Mouse (Mus musculus) heart, postnatal 0 days (tissue): Measurements from ENCODE around the gene Pold2. TPM values are rescaled to one million over a fixed set of nuclear protein-coding genes. Genes with fewer than 3 reads are reported as not detected.
"Not testable (repeated sequence)": the region's sequence is repeated elsewhere in the genome, so short reads cannot be mapped to it uniquely, and the experiment has no call there.

ENCODE experiments used
- ATAC-seq: fragments of 200-750 bp; cut with Nextera tagmentation; 2 replicates; pipeline ENCODE4 v1.8.0; 2017; ENCODE audit warnings: low read depth, moderate number of reproducible peaks, moderate library complexity; ENCODE audit not compliant: insufficient read depth
- DNase-seq: peaks from one replicate; pipeline ENCODE4 v3.0.0-alpha.2; 2016; ENCODE audit warnings: low spot score
- H3K27ac ChIP-seq: fragments of 300-500 bp; sonication (generic); 2 replicates; pipeline ENCODE4 v1.5.1; 2014; ENCODE audit warnings: low read depth, mild to moderate bottlenecking
- H3K27me3 ChIP-seq: fragments of 300-500 bp; sonication (generic); 2 replicates; pipeline ENCODE4 v1.6.1; 2014; ENCODE audit warnings: low read length, mixed read lengths; ENCODE audit not compliant: control insufficient read depth, insufficient read depth
- H3K36me3 ChIP-seq: fragments of 300-500 bp; sonication (generic); replicated peaks from 2 replicates; pipeline ENCODE4 v1.6.1; 2014; ENCODE audit warnings: low read length, mixed read lengths; ENCODE audit not compliant: control insufficient read depth, insufficient read depth
- H3K4me1 ChIP-seq: fragments of 300-500 bp; sonication (generic); 2 replicates; pipeline ENCODE4 v1.6.1; 2014; ENCODE audit warnings: antibody characterized with exemption; ENCODE audit not compliant: control insufficient read depth, insufficient read depth
- H3K4me2 ChIP-seq: fragments of 300-500 bp; sonication (generic); 2 replicates; pipeline ENCODE4 v1.6.1; 2014; ENCODE audit warnings: low read depth, mild to moderate bottlenecking, low read length, moderate library complexity
- H3K4me3 ChIP-seq: fragments of 300-500 bp; sonication (generic); 2 replicates; pipeline ENCODE4 v1.5.1; 2014; ENCODE audit warnings: low read depth, low read length
- H3K9ac ChIP-seq: fragments of 300-500 bp; sonication (generic); replicated peaks from 2 replicates; pipeline ENCODE4 v1.6.1; 2014; ENCODE audit warnings: low read depth, low read length, mixed read lengths
- H3K9me3 ChIP-seq: fragments of 300-500 bp; sonication (generic); replicated peaks from 2 replicates; pipeline ENCODE4 v1.6.1; 2016; ENCODE audit warnings: low read length; ENCODE audit not compliant: control insufficient read depth
- CTCF ChIP-seq: IDR thresholded peaks from 2 replicates; pipeline ENCODE4 v1.5.1; 2016; ENCODE audit warnings: antibody characterized with exemption, control low read depth, low read depth
- EP300 ChIP-seq: IDR thresholded peaks from 2 replicates; pipeline ENCODE4 v1.6.1; 2016; ENCODE audit warnings: antibody characterized with exemption, low read depth
- WGBS: fragments of 180-500 bp; shearing (Covaris S2); extraction: QIAGEN DNeasy Blood & Tissue Kit; methylation state at CpG from one replicate; pipeline ENCODE4 v1.1.7; 2014; 5-methylcytosine and 5-hydroxymethylcytosine counted together
- polyA plus RNA-seq: library from polyadenylated mRNA; unstranded; fragments of >200 nt; fragmentation: Nextera tagmentation; extraction: Ambion mirVana; gene quantifications from 2 replicates; pipeline ENCODE4 v1.2.1, GENCODE M21; 2015
- total RNA-seq: library from RNA; depleted of rRNA; stranded (reverse); fragments of >200 nt; gene quantifications from 2 replicates; pipeline ENCODE4 v1.2.3, GENCODE M21; 2014; ENCODE audit warnings: low replicate concordance

Pold2 gene
- total and polyA plus RNA-seq, 2 experiments from 2014 or later = 23.9 to 54.6 TPM

GRCm38 (mm10) chr11:5897839-5898238 is 19.7 kb upstream of the Pold2 start:
- Histone ChIP-seq H3K4me3 (peak overlapping the region; percentile 28), H3K27ac (peak overlapping the region; percentile 49), H3K9ac (peak overlapping the region; percentile 33; the same call in 1 of the 2 replicates), H3K4me1 (peaks cover 20% of the 10 kb centered on the region), H3K4me2 (peak overlapping the region; percentile 47), H3K27me3 (0 out of 2 replicates have a peak, but pooled peaks cover 7% of the 10 kb centered on the region), H3K36me3 (no peaks in the 10 kb centered on the region), H3K9me3 (no peaks in the 10 kb centered on the region)
- DNase-seq (no peak), ATAC-seq (peak; percentile 29)
- WGBS = 18% methylated on average over 10 of the region's 10 CpGs
- TF ChIP-seq CTCF = no peak
- no peak for TF ChIP-seq EP300

- H3K4me1 ChIP-seq = peaks cover 26% of the 10 kb centered on the region
- 16% methylated on average over 16 of the region's 16 CpGs for WGBS
Observed at GRCm38 (mm10) chr11:5897230-5897629, 19.1 kb upstream of the Pold2 start.

GRCm38 (mm10) chr11:5893807-5894206 is 15.7 kb upstream of the Pold2 start:
- peak overlapping the region; percentile 37; the same call in 1 of the 2 replicates for H3K27ac ChIP-seq
- DNase-seq (no peak), ATAC-seq (no peak)
- 63% methylated on average over 6 of the region's 6 CpGs for WGBS
- no peak overlapping the region for H3K4me3 ChIP-seq
- no peak for TF ChIP-seq EP300
- TF ChIP-seq CTCF = no peak
- H3K4me1 ChIP-seq = peaks cover 49% of the 10 kb centered on the region
- H3K4me2 ChIP-seq = no peak overlapping the region
- no peaks in the 10 kb centered on the region for H3K36me3 ChIP-seq
- H3K27me3 ChIP-seq = no peaks in the 10 kb centered on the region
- no peak overlapping the region for H3K9ac ChIP-seq
- H3K9me3 ChIP-seq = no peaks in the 10 kb centered on the region

More at GRCm38 (mm10) chr11:5897230-5897629, 19.1 kb upstream of the Pold2 start:
- Histone ChIP-seq H3K4me2 (peak overlapping the region; percentile 47), H3K9me3 (no peaks in the 10 kb centered on the region), H3K27ac (peak overlapping the region; percentile 49), H3K27me3 (0 out of 2 replicates have a peak, but pooled peaks cover 1% of the 10 kb centered on the region), H3K4me3 (peak overlapping the region; percentile 28; the same call in 1 of the 2 replicates), H3K9ac (peak overlapping the region; percentile 33; the same call in 1 of the 2 replicates), H3K36me3 (no peaks in the 10 kb centered on the region)
- DNase-seq (no peak), ATAC-seq (no peak)
- TF ChIP-seq CTCF (no peak), EP300 (no peak)

- Histone ChIP-seq H3K27ac (peak overlapping the region; percentile 37), H3K4me2 (no peak overlapping the region), H3K27me3 (no peaks in the 10 kb centered on the region), H3K9ac (no peak overlapping the region), H3K4me3 (no peak overlapping the region), H3K9me3 (no peaks in the 10 kb centered on the region), H3K4me1 (peaks cover 46% of the 10 kb centered on the region), H3K36me3 (no peaks in the 10 kb centered on the region)
- ATAC-seq (no peak), DNase-seq (no peak)
- WGBS = 14% methylated on average over 4 of the region's 4 CpGs
- TF ChIP-seq EP300 (no peak), CTCF (no peak)
Observed at GRCm38 (mm10) chr11:5892810-5893368, 14.8 kb upstream of the Pold2 start.

- WGBS = 11% methylated on average over 8 of the region's 8 CpGs
- peak; percentile 37 for ATAC-seq
- no peaks in the 10 kb centered on the region for H3K36me3 ChIP-seq
- no peak overlapping the region for H3K4me3 ChIP-seq
- peak; percentile 42 for DNase-seq
- TF ChIP-seq CTCF (no peak), EP300 (no peak)
- no peak overlapping the region for H3K9ac ChIP-seq
- no peak overlapping the region for H3K4me2 ChIP-seq
- peak overlapping the region; percentile 36 for H3K27ac ChIP-seq
- no peaks in the 10 kb centered on the region for H3K9me3 ChIP-seq
- no peaks in the 10 kb centered on the region for H3K27me3 ChIP-seq
- H3K4me1 ChIP-seq = peaks cover 42% of the 10 kb centered on the region
Observed at GRCm38 (mm10) chr11:5892151-5892591, 14.1 kb upstream of the Pold2 start.

GRCm38 (mm10) chr11:5888563-5888962 is 10.5 kb upstream of the Pold2 start:
- not testable (repeated sequence) for DNase-seq, ATAC-seq, H3K4me2 ChIP-seq, H3K36me3 ChIP-seq, H3K9me3 ChIP-seq, H3K4me3 ChIP-seq, H3K27me3 ChIP-seq, H3K9ac ChIP-seq
- peak overlapping the region; percentile 3; the same call in 1 of the 2 replicates for H3K27ac ChIP-seq
- 49% methylated on average over 5 of the region's 5 CpGs for WGBS
- peaks cover 40% of the 10 kb centered on the region for H3K4me1 ChIP-seq
